Mouse (Mus musculus) liver, embryonic 13.5 days (tissue): Measurements from ENCODE around the gene Nckap5l. TPM values are rescaled to one million over a fixed set of nuclear protein-coding genes. Genes with fewer than 3 reads are reported as not detected.

ENCODE experiments used
- ATAC-seq: fragments of 200-750 bp; cut with Nextera tagmentation; 2 replicates; pipeline ENCODE4 v1.8.0; 2017; ENCODE audit warnings: low read depth, mild to moderate bottlenecking, moderate number of reproducible peaks, moderate library complexity
- DNase-seq: peaks from one replicate; pipeline ENCODE4 v3.0.0; 2022
- H3K27ac ChIP-seq: fragments of 300-500 bp; sonication (generic); 2 replicates; pipeline ENCODE4 v1.5.1; 2015; ENCODE audit warnings: moderate library complexity, mild to moderate bottlenecking, inconsistent platforms
- H3K27me3 ChIP-seq: fragments of 300-500 bp; sonication (generic); 2 replicates; pipeline ENCODE4 v1.6.1; 2015; ENCODE audit warnings: mild to moderate bottlenecking, inconsistent platforms
- H3K36me3 ChIP-seq: fragments of 300-500 bp; sonication (generic); 2 replicates; pipeline ENCODE4 v1.6.1; 2015; ENCODE audit warnings: mild to moderate bottlenecking, inconsistent platforms
- H3K4me1 ChIP-seq: fragments of 300-500 bp; sonication (generic); replicated peaks from 2 replicates; pipeline ENCODE4 v1.6.1; 2015; ENCODE audit warnings: inconsistent platforms
- H3K4me2 ChIP-seq: fragments of 300-500 bp; sonication (generic); 2 replicates; pipeline ENCODE4 v1.6.1; 2015; ENCODE audit warnings: inconsistent platforms, mild to moderate bottlenecking, moderate library complexity
- H3K4me3 ChIP-seq: fragments of 300-500 bp; sonication (generic); replicated peaks from 2 replicates; pipeline ENCODE4 v1.5.1; 2015; ENCODE audit warnings: mild to moderate bottlenecking, inconsistent platforms
- H3K9ac ChIP-seq: fragments of 300-500 bp; sonication (generic); 2 replicates; pipeline ENCODE4 v1.6.1; 2015; ENCODE audit warnings: mild to moderate bottlenecking, inconsistent platforms
- H3K9me3 ChIP-seq: fragments of 300-500 bp; sonication (generic); replicated peaks from 2 replicates; pipeline ENCODE4 v1.6.1; 2016; ENCODE audit warnings: inconsistent platforms
- WGBS: fragments of 180-500 bp; shearing (Covaris S2); methylation state at CpG from one replicate; pipeline ENCODE4 v1.1.7; 2015; ENCODE audit not compliant: insufficient replicate concordance; 5-methylcytosine and 5-hydroxymethylcytosine counted together
- polyA plus RNA-seq: library from polyadenylated mRNA; unstranded; fragments of >200 nt; fragmentation: Nextera tagmentation; extraction: Ambion mirVana; gene quantifications from 2 replicates; pipeline ENCODE4 v1.2.1, GENCODE M21; 2015

Gene Nckap5l
- polyA plus RNA-seq, 1 experiment from 2014 or later: 0.85 TPM

DNA sequence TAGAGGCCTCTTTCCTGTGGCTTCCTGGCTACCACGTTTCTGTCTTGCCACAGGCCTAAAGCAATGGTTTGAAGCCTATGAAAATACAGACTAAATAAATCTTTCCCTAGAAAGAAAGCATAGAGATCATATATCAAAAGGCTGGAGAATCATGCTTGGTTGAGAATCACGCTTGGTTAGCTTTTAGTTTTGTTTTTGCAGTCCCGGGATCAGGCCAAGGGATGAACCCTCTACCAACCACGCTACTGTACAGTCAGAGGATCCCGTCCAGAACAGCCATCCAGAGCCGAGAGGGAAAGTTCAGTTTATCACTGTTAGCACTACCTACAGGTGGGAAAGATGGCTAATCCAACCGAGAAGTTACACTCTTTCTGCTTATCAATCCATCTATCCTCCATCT, 15.2 kb downstream of the Nckap5l start:
- 61% methylated on average over 7 of the region's 7 CpGs for WGBS
- H3K9me3 ChIP-seq: no peaks in the 10 kb centered on the region
- H3K36me3 ChIP-seq: no peaks in the 10 kb centered on the region
- ATAC-seq (no peak), DNase-seq (no peak)
- H3K4me1 ChIP-seq: peaks cover 26% of the 10 kb centered on the region
- H3K27ac ChIP-seq: no peak overlapping the region
- no peak overlapping the region for H3K4me3 ChIP-seq
- H3K9ac ChIP-seq: no peak overlapping the region
- no peaks in the 10 kb centered on the region for H3K27me3 ChIP-seq
- no peak overlapping the region for H3K4me2 ChIP-seq

DNA sequence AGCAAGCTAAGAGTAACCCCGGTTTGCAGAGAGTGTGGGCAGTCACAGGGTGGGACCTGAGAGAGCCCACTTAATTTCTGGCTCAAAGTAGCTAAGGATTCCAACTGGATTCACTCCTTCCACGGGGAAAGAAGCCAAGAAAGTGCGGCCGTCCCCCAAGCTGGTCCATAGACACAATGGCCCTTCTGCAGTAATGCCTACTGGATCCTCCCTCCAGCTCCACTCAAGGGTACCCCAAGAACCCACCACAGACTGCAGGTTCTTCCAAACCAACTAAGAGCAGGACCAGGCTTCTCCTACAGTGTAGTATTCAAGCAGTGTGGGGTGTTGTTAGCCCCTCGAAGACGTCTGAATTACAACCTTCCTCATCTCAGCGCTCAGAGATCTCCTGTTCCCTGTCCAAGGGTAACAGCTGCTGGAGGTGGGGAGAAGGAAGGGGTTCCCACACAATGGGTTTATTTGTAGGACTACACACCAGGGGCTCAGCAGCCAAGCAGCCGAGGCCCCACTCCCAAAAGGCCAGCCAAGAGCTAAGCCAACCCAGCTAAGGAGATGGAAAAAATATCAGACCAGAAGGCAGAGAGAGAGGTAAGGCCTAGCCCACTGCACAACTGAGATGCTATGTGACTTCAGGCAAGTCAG, 16.6 kb downstream of the Nckap5l start:
- Histone ChIP-seq H3K9ac (no peak overlapping the region), H3K4me2 (no peak overlapping the region), H3K4me3 (no peak overlapping the region), H3K27me3 (no peaks in the 10 kb centered on the region), H3K27ac (peak overlapping the region; percentile 45), H3K36me3 (no peaks in the 10 kb centered on the region), H3K4me1 (peaks cover 30% of the 10 kb centered on the region), H3K9me3 (no peaks in the 10 kb centered on the region)
- DNase-seq: no peak
- 66% methylated on average over 8 of the region's 8 CpGs for WGBS
- no peak for ATAC-seq

DNA sequence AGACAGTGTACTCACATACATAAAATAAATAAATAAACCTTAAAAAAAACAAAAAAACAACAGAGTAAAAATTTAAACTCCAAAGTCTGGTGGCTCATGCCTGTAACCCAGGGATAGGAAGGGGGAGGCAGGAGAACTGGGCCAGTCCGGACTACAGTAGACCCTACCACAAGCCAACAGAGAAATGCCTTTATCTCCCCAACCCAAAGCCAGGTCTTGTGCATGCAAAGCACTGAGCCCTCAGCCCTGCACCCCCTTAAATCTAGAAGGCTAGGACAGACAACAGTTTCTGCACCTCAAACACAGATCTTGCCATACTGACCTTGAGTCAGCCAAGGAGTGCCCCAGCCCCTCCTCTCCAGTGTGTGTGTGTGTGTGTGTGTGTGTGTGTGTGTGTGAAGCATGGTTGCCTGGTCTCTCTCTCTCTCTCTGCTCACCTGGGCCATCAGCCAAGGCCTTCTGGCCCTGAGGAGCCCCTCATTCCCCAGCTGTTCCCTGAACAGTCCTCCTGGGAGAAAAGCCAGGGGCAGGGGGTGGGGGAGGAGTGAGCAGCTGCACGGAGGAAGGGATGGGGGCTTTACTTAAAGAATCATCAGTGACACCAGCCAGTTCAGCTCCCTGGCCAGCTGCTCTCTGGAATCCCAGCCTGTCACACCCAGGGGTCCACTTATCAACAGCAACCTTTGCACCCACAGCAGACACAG, 17.3 kb downstream of the Nckap5l start:
- WGBS: 34% methylated on average over 2 of the region's 2 CpGs

DNA sequence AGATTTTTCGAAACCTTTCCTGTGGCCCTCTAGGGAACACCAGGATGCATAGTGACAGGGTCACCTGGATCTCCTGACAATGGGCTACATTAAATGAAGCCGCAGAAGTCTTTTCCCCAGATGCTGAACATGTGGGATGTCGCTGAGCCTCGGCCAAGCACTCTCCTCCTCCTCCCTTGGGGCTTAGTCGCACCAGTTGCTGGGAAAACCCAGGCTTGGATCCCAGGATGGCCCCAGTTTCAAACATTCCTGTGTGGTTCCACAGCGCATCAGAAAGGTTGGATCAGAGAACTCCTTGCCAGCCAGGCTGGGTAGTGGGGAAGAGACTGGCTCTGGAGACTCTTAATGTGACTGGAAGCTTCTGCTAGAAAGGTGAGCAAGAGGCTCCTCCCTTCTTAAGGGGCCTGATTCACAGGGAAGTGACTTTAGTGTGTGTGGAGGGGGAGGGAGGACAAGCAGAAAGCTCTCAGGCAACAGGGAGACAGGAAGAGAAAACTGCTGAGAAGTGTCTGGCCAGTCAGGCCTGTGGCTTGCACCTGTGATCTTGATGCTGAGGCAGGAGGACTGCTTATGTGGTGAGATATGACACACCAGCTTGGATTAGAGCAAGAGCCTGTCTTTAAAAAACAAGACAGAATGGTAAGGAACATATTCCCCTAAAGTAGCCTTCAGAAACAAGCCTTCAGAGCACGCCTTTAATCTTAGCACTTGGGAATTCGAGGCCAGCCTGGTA, 18.4 kb downstream of the Nckap5l start:
- Histone ChIP-seq H3K27ac (no peak overlapping the region), H3K4me1 (peaks cover 34% of the 10 kb centered on the region), H3K9ac (no peak overlapping the region), H3K36me3 (no peaks in the 10 kb centered on the region), H3K9me3 (no peaks in the 10 kb centered on the region), H3K27me3 (no peaks in the 10 kb centered on the region), H3K4me3 (no peak overlapping the region), H3K4me2 (no peak overlapping the region)
- 71% methylated on average over 8 of the region's 8 CpGs for WGBS
- DNase-seq (no peak), ATAC-seq (no peak)

More for the DNA sequence above, 17.3 kb downstream of the Nckap5l start:
- DNase-seq: no peak
- no peak overlapping the region for H3K4me2 ChIP-seq
- no peaks in the 10 kb centered on the region for H3K36me3 ChIP-seq
- peaks cover 30% of the 10 kb centered on the region for H3K4me1 ChIP-seq
- H3K9ac ChIP-seq: no peak overlapping the region
- no peaks in the 10 kb centered on the region for H3K9me3 ChIP-seq
- H3K27ac ChIP-seq: peak overlapping the region; percentile 45; the same call in 1 of the 2 replicates
- H3K4me3 ChIP-seq: no peak overlapping the region
- H3K27me3 ChIP-seq: no peaks in the 10 kb centered on the region
- ATAC-seq: peak; percentile 57

DNA sequence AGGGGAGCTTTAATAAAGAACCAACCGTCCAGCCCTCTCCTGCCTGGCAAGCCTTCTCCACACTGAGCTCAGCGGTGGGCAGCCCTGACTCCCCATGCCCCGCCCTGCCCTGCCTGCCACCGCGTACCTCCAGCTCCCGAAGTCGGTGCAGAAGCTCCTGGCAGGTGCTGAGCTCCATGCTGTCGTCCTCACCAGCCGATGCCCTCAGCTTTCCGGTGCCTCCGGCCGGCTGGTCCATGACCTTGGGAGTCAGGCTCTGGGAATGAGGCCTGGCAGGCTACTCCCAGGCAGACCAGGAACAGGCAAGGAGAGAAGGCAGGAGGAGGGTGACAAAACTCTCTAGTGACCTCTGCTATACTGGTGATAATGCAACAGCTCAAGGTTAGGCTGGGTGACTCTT, 23.6 kb downstream of the Nckap5l start:
- H3K27me3 ChIP-seq: no peaks in the 10 kb centered on the region
- no peak overlapping the region for H3K4me2 ChIP-seq
- no peak overlapping the region for H3K9ac ChIP-seq
- no peaks in the 10 kb centered on the region for H3K9me3 ChIP-seq
- H3K4me1 ChIP-seq: peaks cover 30% of the 10 kb centered on the region
- DNase-seq: no peak
- ATAC-seq: no peak
- WGBS: 72% methylated on average over 12 of the region's 12 CpGs
- no peak overlapping the region for H3K27ac ChIP-seq
- H3K36me3 ChIP-seq: no peaks in the 10 kb centered on the region
- no peak overlapping the region for H3K4me3 ChIP-seq

DNA sequence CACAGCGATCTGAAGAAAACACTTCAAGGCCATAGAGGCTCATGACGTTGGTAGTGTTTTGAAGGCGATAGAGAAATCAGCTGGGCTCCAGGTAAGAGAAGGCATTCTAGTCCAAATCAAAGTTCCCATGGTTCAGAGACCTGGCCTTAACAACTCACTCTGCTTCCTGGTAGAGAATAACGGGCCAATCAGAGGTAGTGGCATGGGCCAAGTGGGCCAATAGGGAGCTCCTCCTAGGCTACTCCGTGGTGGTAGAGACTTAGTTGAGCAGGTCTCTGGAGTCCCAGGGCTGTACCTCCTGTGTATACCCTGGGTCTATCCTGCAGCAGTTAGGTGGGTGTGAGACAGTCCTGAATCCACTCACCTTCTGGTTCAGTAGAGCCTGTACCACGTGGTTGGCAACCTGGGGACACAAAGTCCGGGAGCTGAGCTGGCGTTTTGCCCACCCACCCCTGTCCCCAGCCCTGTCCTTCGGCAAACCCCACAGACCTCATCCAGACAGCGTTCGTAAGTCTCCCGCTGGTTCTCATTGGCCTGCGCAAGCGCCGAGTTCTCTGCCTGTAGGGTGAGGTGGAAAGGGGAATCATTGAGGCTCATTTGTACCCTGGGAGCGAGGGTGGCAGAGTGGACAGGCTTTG, 24.3 kb downstream of the Nckap5l start:
- Histone ChIP-seq H3K9ac (no peak overlapping the region), H3K9me3 (no peaks in the 10 kb centered on the region), H3K27ac (no peak overlapping the region), H3K4me3 (no peak overlapping the region), H3K36me3 (no peaks in the 10 kb centered on the region), H3K4me2 (no peak overlapping the region), H3K27me3 (no peaks in the 10 kb centered on the region), H3K4me1 (peaks cover 35% of the 10 kb centered on the region)
- DNase-seq (no peak), ATAC-seq (no peak)
- 76% methylated on average over 16 of the region's 16 CpGs for WGBS

DNA sequence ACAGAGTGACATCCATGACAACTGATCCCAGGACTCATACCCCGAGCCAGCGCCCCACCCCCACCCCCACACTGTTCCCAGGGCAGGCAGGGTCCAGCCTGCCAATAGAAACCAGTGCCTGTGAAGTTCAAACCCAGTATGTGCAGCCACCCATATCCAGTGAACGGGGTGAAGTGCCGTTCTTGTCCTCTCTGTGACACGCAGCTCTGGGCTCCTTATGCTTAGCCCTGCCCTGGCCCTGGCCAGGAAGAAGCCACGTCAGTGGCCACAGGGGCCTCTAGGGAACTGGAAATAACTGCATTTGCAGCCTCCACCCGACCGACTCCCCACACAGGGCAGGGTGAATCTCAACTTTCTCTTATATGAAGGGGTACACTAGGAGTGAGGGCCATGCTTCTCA, 25.6 kb downstream of the Nckap5l start:
- H3K27me3 ChIP-seq: no peaks in the 10 kb centered on the region
- H3K4me3 ChIP-seq: no peak overlapping the region
- WGBS: 59% methylated on average over 8 of the region's 8 CpGs
- no peak overlapping the region for H3K27ac ChIP-seq
- H3K4me2 ChIP-seq: no peak overlapping the region
- peaks cover 35% of the 10 kb centered on the region for H3K4me1 ChIP-seq
- H3K9ac ChIP-seq: no peak overlapping the region
- ATAC-seq (no peak), DNase-seq (no peak)
- H3K36me3 ChIP-seq: peaks cover 7% of the 10 kb centered on the region; the same call in 1 of the 2 replicates
- no peaks in the 10 kb centered on the region for H3K9me3 ChIP-seq

DNA sequence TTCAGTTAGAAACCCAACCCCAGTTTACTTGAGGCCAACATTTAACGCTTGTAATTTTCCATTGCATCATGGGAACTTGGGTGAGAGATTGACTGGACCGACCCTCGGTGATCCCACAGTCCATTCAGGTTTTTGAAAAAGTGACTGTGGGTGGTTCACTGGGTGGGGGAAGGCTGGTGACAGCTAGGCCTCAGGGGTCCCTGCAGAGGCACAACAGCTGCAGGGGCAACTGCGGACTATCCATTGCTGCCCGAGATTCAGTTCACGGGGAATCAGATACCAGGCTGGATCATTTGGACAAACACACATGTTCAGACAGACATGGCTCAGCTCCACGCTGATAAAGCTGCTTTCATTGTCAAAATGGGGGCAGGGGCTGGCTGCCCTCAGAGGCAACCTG, 26.0 kb downstream of the Nckap5l start:
- H3K4me3 ChIP-seq: no peak overlapping the region
- H3K27ac ChIP-seq: no peak overlapping the region
- H3K4me2 ChIP-seq: no peak overlapping the region
- no peaks in the 10 kb centered on the region for H3K27me3 ChIP-seq
- ATAC-seq (no peak), DNase-seq (no peak)
- H3K36me3 ChIP-seq: peaks cover 7% of the 10 kb centered on the region; the same call in 1 of the 2 replicates
- no peaks in the 10 kb centered on the region for H3K9me3 ChIP-seq
- no peak overlapping the region for H3K9ac ChIP-seq
- WGBS: 64% methylated on average over 7 of the region's 7 CpGs
- H3K4me1 ChIP-seq: peaks cover 33% of the 10 kb centered on the region

DNA sequence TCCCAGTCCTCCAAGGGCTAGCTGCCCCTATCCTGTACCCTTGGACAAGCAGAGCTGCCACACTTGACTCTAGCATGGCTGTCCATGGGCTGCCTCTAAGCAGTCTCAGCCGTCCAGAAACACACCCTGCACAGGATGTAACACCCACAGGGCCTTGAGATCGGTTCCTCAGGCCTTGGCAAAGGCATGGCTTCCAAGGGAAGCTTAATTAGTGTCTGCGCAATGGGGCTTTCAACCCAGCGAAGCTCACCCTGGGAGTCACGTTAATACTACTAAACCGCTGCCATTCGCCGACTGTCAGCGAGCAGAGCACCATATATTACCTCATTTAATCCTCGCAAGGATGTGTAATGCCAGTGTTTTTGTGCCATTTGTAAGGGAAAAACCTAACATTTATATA, 26.5 kb downstream of the Nckap5l start:
- no peak overlapping the region for H3K4me3 ChIP-seq
- peaks cover 7% of the 10 kb centered on the region; the same call in 1 of the 2 replicates for H3K36me3 ChIP-seq
- no peaks in the 10 kb centered on the region for H3K9me3 ChIP-seq
- no peak overlapping the region for H3K9ac ChIP-seq
- DNase-seq (no peak), ATAC-seq (no peak)
- H3K27me3 ChIP-seq: no peaks in the 10 kb centered on the region
- H3K4me2 ChIP-seq: no peak overlapping the region
- 76% methylated on average over 10 of the region's 10 CpGs for WGBS
- H3K27ac ChIP-seq: no peak overlapping the region
- peaks cover 30% of the 10 kb centered on the region for H3K4me1 ChIP-seq

DNA sequence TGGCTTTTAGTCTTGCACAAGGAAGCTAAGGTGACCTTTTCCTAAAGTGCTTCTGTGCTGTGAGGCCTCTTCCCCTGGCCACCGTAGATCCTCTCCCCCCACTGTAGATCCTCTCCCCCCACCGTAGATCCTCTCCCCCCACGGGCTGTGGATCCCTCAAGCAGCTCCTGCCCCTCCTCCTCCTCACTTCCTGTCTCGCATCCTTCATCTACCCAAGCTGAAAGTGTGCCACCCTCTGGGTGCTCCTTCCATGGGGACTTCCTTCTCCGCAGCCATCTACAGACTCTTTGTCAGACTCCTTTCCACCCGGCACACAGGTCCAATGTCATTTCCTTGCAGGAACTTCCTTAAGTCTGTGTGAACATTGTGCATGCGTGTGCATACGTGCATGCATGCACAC, 27.2 kb downstream of the Nckap5l start:
- H3K4me2 ChIP-seq: no peak overlapping the region
- DNase-seq: no peak
- H3K27ac ChIP-seq: no peak overlapping the region
- no peak overlapping the region for H3K4me3 ChIP-seq
- no peak overlapping the region for H3K9ac ChIP-seq
- peaks cover 10% of the 10 kb centered on the region; the same call in 1 of the 2 replicates for H3K36me3 ChIP-seq
- 66% methylated on average over 8 of the region's 8 CpGs for WGBS
- ATAC-seq: no peak
- no peaks in the 10 kb centered on the region for H3K9me3 ChIP-seq
- H3K4me1 ChIP-seq: peaks cover 30% of the 10 kb centered on the region
- no peaks in the 10 kb centered on the region for H3K27me3 ChIP-seq

DNA sequence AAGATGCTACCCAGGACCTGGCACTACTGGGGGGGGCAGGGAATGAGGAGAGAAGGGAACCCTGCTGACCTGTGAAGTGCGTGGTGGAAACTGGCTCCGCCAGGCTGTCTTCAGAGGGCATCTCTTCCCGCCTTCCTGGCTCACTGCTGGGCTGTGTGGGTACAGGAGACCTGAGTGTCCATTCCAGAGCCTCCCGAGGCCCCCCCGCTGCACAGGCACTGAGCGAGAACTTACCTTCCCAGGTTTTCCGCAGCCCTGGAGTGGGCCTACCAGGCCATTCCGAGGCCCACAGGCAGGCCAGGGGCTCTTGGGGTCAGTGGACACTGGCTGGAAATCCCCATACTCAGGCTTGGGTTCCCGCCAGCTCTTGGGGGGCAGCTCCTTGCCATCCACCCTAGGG, 33.7 kb downstream of the Nckap5l start:
- Histone ChIP-seq H3K4me1 (peaks cover 21% of the 10 kb centered on the region), H3K9ac (no peak overlapping the region), H3K4me3 (no peak overlapping the region), H3K36me3 (peaks cover 10% of the 10 kb centered on the region; the same call in 1 of the 2 replicates), H3K4me2 (no peak overlapping the region), H3K9me3 (no peaks in the 10 kb centered on the region), H3K27ac (no peak overlapping the region), H3K27me3 (no peaks in the 10 kb centered on the region)
- 79% methylated on average over 9 of the region's 9 CpGs for WGBS
- ATAC-seq (no peak), DNase-seq (no peak)
